Mouse (Mus musculus) gastrocnemius, postnatal 10 days (tissue): Measurements from ENCODE around the gene Cenpe. TPM values are rescaled to one million over a fixed set of nuclear protein-coding genes. Genes with fewer than 3 reads are reported as not detected.
"Not testable (repeated sequence)": the region's sequence is repeated elsewhere in the genome, so short reads cannot be mapped to it uniquely, and the experiment has no call there.

Experiments
- DNase-seq: peaks from one replicate; pipeline ENCODE4 v3.0.0; 2021; ENCODE audit warnings: mixed read lengths
- long read RNA-seq, 2 experiments: library from polyadenylated mRNA; stranded (forward); transcript quantifications; one replicate each; pipeline ENCODE4 v2.0.0; 2021
- total RNA-seq, 2 experiments: library from RNA; stranded (reverse); gene quantifications; 2 replicates each; pipeline ENCODE4 v1.2.3; 2021

The Cenpe gene
- total RNA-seq, result 1 to 10 TPM; 3.6 to 5.0 TPM
- long read RNA-seq, experiment 1, full-length matches to known transcripts, result 1 of 3 reads
- long read RNA-seq, experiment 1, partial matches to known transcripts, result 1 of 3 reads
- long read RNA-seq, experiment 1, other reads (novel, unspliced or antisense), result 1 of 3 reads
- long read RNA-seq, experiment 2, full-length matches to known transcripts, result 1 of 1 reads
- long read RNA-seq, experiment 2, partial matches to known transcripts, result 0 of 1 reads
- long read RNA-seq, experiment 2, other reads (novel, unspliced or antisense), result 0 of 1 reads

GRCm38 (mm10) chr3:135211805-135212657, at the start of gene Cenpe:
TSS of gene Cenpe (plus strand) at chr3:135212537.
- peak; percentile 93 for DNase-seq

- DNase-seq, result no peak
Measured at GRCm38 (mm10) chr3:135171898-135172446, 40.4 kb upstream of the Cenpe start.

- no peak for DNase-seq
Measured at GRCm38 (mm10) chr3:135191861-135192260, 20.5 kb upstream of the Cenpe start.

GRCm38 (mm10) chr3:135198051-135198450, 14.3 kb upstream of the Cenpe start:
- DNase-seq, result not testable (repeated sequence)

- DNase-seq, result no peak
Measured at GRCm38 (mm10) chr3:135200409-135201303, 11.7 kb upstream of the Cenpe start.

GRCm38 (mm10) chr3:135206621-135207020, 5.7 kb upstream of the Cenpe start:
- peak; percentile 10 for DNase-seq

- no peak for DNase-seq
Measured at GRCm38 (mm10) chr3:135212658-135213350, 467 bp downstream of the Cenpe start.

GRCm38 (mm10) chr3:135232058-135232457, 19.7 kb downstream of the Cenpe start:
- DNase-seq, result no peak

- DNase-seq, result no peak
Measured at GRCm38 (mm10) chr3:135232462-135232861, 20.1 kb downstream of the Cenpe start.

GRCm38 (mm10) chr3:135245733-135246132, 33.4 kb downstream of the Cenpe start:
- DNase-seq, result no peak

GRCm38 (mm10) chr3:135246828-135247227, 34.5 kb downstream of the Cenpe start:
- no peak for DNase-seq

- DNase-seq, result no peak
Measured at GRCm38 (mm10) chr3:135249104-135249503, 36.8 kb downstream of the Cenpe start.

- no peak for DNase-seq
Measured at GRCm38 (mm10) chr3:135251825-135252224, 39.5 kb downstream of the Cenpe start.

GRCm38 (mm10) chr3:135254784-135255183, 42.4 kb downstream of the Cenpe start:
- no peak for DNase-seq

GRCm38 (mm10) chr3:135258919-135259318, 46.6 kb downstream of the Cenpe start:
- DNase-seq, result no peak

GRCm38 (mm10) chr3:135260233-135260632, 47.9 kb downstream of the Cenpe start:
- no peak for DNase-seq

- DNase-seq, result no peak
Measured at GRCm38 (mm10) chr3:135268616-135269015, 56.3 kb downstream of the Cenpe start.

GRCm38 (mm10) chr3:135269391-135269990, 57.2 kb downstream of the Cenpe start:
- DNase-seq, result no peak

GRCm38 (mm10) chr3:135272627-135273026, 60.3 kb downstream of the Cenpe start:
- peak; percentile 44 for DNase-seq

- no peak for DNase-seq
Measured at GRCm38 (mm10) chr3:135273047-135273446, 60.7 kb downstream of the Cenpe start.

- DNase-seq, result no peak
Measured at GRCm38 (mm10) chr3:135280160-135280559, 67.8 kb downstream of the Cenpe start.
